Mouse (Mus musculus) forebrain, embryonic 11.5 days (tissue): Measurements from ENCODE around the gene Sh3tc1. TPM values are rescaled to one million over a fixed set of nuclear protein-coding genes. Genes with fewer than 3 reads are reported as not detected.

Experiments used
- ATAC-seq: fragments of 200-750 bp; cut with Nextera tagmentation; replicated peaks from 2 replicates; pipeline ENCODE4 v1.8.0; 2017; ENCODE audit warnings: moderate TSS enrichment; ENCODE audit not compliant: low FRiP score
- DNase-seq: peaks from one replicate; pipeline ENCODE4 v3.0.0-alpha.2; 2017; ENCODE audit warnings: low spot score
- H3K27ac ChIP-seq: fragments of 300-500 bp; sonication (generic); 2 replicates; pipeline ENCODE4 v1.5.1; 2014; ENCODE audit warnings: low read depth, low read length
- H3K27me3 ChIP-seq: fragments of 300-500 bp; sonication (generic); 2 replicates; pipeline ENCODE4 v1.6.1; 2014; ENCODE audit warnings: mild to moderate bottlenecking, low read length, mixed read lengths; ENCODE audit not compliant: control insufficient read depth, insufficient read depth
- H3K36me3 ChIP-seq: fragments of 300-500 bp; sonication (generic); 2 replicates; pipeline ENCODE4 v1.6.1; 2014; ENCODE audit warnings: mild to moderate bottlenecking, low read length, moderate library complexity, mixed read lengths; ENCODE audit not compliant: control insufficient read depth, insufficient read depth
- H3K4me1 ChIP-seq: fragments of 300-500 bp; sonication (generic); replicated peaks from 2 replicates; pipeline ENCODE4 v1.6.1; 2014; ENCODE audit warnings: low read length, mixed read lengths; ENCODE audit not compliant: control insufficient read depth, insufficient read depth
- H3K4me2 ChIP-seq: fragments of 300-500 bp; sonication (generic); 2 replicates; pipeline ENCODE4 v1.6.1; 2014; ENCODE audit warnings: low read depth, mild to moderate bottlenecking, low read length, moderate library complexity, mixed read lengths; ENCODE audit not compliant: severe bottlenecking
- H3K4me3 ChIP-seq: fragments of 300-500 bp; sonication (generic); 2 replicates; pipeline ENCODE4 v1.5.1; 2014; ENCODE audit warnings: low read depth, low read length
- H3K9ac ChIP-seq: fragments of 300-500 bp; sonication (generic); 2 replicates; pipeline ENCODE4 v1.6.1; 2014; ENCODE audit warnings: low read length
- H3K9me3 ChIP-seq: fragments of 300-500 bp; sonication (generic); 2 replicates; pipeline ENCODE4 v1.6.1; 2016; ENCODE audit warnings: low read length, mixed read lengths; ENCODE audit not compliant: control insufficient read depth
- WGBS: fragments of 180-500 bp; shearing (Covaris S2); extraction: QIAGEN DNeasy Blood & Tissue Kit; methylation state at CpG from one replicate; pipeline ENCODE4 v1.1.7; 2014; 5-methylcytosine and 5-hydroxymethylcytosine counted together
- polyA plus RNA-seq: library from polyadenylated mRNA; unstranded; fragments of >200 nt; fragmentation: Nextera tagmentation; extraction: Ambion mirVana; gene quantifications from 2 replicates; pipeline ENCODE4 v1.2.1, GENCODE M21; 2014

Sh3tc1 gene
- polyA plus RNA-seq, 1 experiment from 2014 or later = 3.4 TPM

DNA sequence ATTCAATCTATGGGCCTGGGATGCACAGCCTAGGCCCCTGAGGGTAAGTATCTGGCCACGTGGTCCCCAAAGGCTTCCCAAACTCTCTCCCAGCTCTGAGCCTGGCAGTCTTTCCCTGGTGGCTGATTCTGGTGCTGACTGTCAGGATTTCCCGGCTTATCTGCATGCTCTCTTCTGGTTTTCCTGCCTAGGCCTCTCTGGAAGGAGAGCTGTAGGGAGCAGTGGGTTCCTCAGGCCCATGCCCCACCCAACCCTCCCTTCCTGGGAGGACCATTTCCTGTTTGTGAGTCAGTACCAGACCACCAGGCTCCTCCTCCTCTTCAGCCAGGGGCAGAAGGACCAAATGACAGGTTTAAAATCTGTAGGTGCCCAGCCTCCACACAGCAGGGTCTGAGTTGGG is 17.1 kb downstream of the Sh3tc1 start:
- Histone ChIP-seq H3K36me3 (no peaks in the 10 kb centered on the region), H3K9ac (no peak overlapping the region), H3K4me2 (no peak overlapping the region), H3K4me3 (no peak overlapping the region), H3K27me3 (no peaks in the 10 kb centered on the region), H3K4me1 (no peaks in the 10 kb centered on the region), H3K27ac (no peak overlapping the region), H3K9me3 (no peaks in the 10 kb centered on the region)
- 44% methylated on average over 2 of the region's 2 CpGs for WGBS
- DNase-seq (no peak), ATAC-seq (no peak)

DNA sequence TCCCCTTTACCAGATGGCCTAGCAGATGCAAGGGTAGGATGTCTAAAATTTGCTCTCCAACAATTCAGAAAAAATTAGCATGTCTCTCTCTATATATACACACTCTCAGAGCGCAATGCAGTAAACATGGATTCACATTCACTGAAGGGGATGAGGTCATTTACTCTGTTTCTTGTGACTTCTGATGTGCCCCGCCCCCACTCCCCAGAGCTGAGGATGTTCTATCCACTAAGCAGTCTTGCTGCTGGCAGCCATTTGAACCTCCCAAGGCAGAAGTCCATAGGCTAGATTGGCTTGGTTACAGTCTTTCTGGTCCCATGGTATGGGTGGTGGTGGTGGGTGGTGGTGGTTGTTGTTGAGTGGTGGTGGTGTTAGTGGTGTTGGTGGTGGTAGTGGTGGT is 17.9 kb downstream of the Sh3tc1 start:
- ATAC-seq = no peak
- H3K9ac ChIP-seq = no peak overlapping the region
- no peaks in the 10 kb centered on the region for H3K9me3 ChIP-seq
- no peak overlapping the region for H3K4me2 ChIP-seq
- H3K4me3 ChIP-seq = no peak overlapping the region
- no peak overlapping the region for H3K27ac ChIP-seq
- no peaks in the 10 kb centered on the region for H3K36me3 ChIP-seq
- no peaks in the 10 kb centered on the region for H3K4me1 ChIP-seq
- WGBS = 90% methylated on average over 2 of the region's 2 CpGs
- H3K27me3 ChIP-seq = no peaks in the 10 kb centered on the region
- no peak for DNase-seq

DNA sequence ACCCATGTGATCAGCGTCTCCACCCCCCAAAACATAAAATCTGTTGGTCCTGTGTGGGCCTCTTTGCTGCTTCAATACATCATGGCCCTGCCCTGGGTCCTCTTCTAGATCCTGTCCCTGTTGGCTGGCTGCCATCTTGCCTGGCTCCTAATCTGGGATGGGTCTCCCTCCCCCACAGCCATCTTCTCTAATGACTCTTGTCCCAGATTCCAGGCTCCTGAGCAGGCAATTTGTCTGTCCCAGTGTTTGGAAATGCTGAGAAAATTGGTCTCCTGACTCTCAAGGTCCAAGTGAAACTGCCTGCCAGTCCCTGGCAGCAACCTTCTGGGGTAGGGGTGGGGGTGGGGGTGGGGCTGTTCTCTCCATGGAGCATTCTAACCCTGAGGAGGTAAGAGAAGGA is 19.9 kb downstream of the Sh3tc1 start:
- Histone ChIP-seq H3K9me3 (no peaks in the 10 kb centered on the region), H3K4me3 (no peak overlapping the region), H3K36me3 (no peaks in the 10 kb centered on the region), H3K9ac (no peak overlapping the region), H3K4me1 (no peaks in the 10 kb centered on the region), H3K4me2 (no peak overlapping the region), H3K27me3 (no peaks in the 10 kb centered on the region), H3K27ac (no peak overlapping the region)
- DNase-seq (no peak), ATAC-seq (no peak)
- WGBS = 81% methylated on average over 1 of the region's 1 CpGs

DNA sequence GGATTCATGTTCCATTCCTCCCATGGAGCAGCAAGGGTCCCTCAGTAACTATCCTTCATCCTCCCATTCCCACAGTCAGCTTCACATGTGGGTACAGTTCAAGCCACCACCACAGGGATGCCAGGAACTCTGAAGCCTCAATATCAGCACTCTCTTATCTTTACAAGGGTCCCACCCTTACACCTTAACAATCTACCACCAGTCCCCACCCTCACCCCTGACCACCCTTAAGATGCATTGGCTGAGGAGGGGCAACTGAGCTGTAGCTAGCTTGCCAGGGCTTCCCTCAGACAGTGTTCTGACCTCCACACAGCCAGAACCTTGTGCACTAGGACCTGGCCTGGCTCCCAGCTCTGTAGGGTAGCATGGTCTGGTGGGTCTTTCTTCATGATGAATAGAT is 20.4 kb downstream of the Sh3tc1 start:
- H3K27me3 ChIP-seq = no peaks in the 10 kb centered on the region
- no peaks in the 10 kb centered on the region for H3K4me1 ChIP-seq
- H3K9me3 ChIP-seq = no peaks in the 10 kb centered on the region
- H3K27ac ChIP-seq = no peak overlapping the region
- no peak overlapping the region for H3K4me2 ChIP-seq
- ATAC-seq (no peak), DNase-seq (no peak)
- H3K4me3 ChIP-seq = no peak overlapping the region
- no peak overlapping the region for H3K9ac ChIP-seq
- H3K36me3 ChIP-seq = no peaks in the 10 kb centered on the region

DNA sequence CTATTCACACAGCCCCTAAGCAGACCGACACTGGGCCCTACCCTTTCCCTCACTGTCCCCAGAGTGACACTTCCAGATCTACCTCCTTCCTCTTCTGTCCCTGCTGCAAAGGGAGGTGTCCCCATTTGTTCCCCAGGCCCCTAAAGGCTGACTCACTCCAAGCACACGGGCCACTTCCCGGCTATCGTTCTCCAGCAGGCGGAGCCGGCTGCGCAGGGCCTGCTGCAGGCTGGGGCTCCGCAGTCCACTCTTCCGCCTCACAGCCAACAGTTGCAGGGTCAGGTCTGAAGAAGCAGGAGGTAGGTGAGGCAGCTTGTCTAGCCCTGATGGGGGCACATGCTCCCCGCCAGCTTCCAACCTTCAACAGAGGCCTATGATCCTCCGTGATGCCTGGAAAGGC is 21.0 kb downstream of the Sh3tc1 start:
- Histone ChIP-seq H3K27ac (no peak overlapping the region), H3K9ac (no peak overlapping the region), H3K4me3 (no peak overlapping the region), H3K4me2 (no peak overlapping the region), H3K36me3 (no peaks in the 10 kb centered on the region), H3K9me3 (no peaks in the 10 kb centered on the region), H3K4me1 (no peaks in the 10 kb centered on the region), H3K27me3 (no peaks in the 10 kb centered on the region)
- WGBS = 78% methylated on average over 11 of the region's 11 CpGs
- DNase-seq (no peak), ATAC-seq (no peak)

DNA sequence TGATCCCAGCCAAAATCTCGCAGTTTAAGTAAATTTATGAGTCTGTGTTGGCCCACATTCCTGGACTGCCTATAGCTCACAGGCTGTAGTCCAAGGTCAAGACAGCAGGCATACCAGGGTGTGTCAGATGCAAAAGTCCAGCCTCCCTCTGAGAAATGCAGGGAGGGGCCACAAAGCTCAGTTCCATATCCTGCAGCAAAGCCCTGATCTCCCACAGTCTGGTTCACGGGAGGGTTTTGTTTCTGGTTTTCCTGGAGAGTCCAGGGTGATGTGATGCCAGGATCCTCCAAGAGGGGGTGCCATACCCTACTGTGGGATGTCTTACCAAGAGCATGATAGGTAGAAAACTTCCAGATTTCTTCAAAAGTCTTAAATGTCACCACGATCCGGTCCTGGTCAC is 21.8 kb downstream of the Sh3tc1 start:
- no peaks in the 10 kb centered on the region for H3K36me3 ChIP-seq
- no peaks in the 10 kb centered on the region for H3K27me3 ChIP-seq
- WGBS = 57% methylated on average over 4 of the region's 4 CpGs
- ATAC-seq (no peak), DNase-seq (peak; percentile 63)
- no peak overlapping the region for H3K27ac ChIP-seq
- no peaks in the 10 kb centered on the region for H3K9me3 ChIP-seq
- no peak overlapping the region for H3K9ac ChIP-seq
- no peak overlapping the region for H3K4me3 ChIP-seq
- H3K4me2 ChIP-seq = no peak overlapping the region
- H3K4me1 ChIP-seq = no peaks in the 10 kb centered on the region

DNA sequence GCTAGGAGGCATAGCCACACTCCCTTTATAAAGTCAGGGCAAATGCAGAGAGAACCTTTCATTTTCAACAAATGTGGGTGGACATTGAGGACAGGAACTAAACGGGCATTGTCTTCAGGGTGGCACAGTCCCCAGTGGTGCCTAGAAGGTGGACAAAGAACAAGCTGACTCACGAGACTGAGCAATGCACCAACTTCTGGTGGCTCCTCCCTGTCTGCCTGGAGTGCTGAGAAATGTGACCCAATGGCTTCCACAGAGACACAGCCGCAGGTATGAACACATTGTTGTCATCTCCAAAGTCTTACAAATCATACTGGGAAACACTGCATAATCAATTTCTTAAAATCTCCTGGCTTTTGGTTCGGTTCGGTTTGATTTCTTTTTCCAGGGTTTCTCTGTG is 22.3 kb downstream of the Sh3tc1 start:
- H3K4me2 ChIP-seq = no peak overlapping the region
- no peaks in the 10 kb centered on the region for H3K9me3 ChIP-seq
- WGBS = 80% methylated on average over 5 of the region's 5 CpGs
- no peaks in the 10 kb centered on the region for H3K36me3 ChIP-seq
- DNase-seq (no peak), ATAC-seq (no peak)
- H3K9ac ChIP-seq = no peak overlapping the region
- no peaks in the 10 kb centered on the region for H3K27me3 ChIP-seq
- no peak overlapping the region for H3K27ac ChIP-seq
- no peak overlapping the region for H3K4me3 ChIP-seq
- no peaks in the 10 kb centered on the region for H3K4me1 ChIP-seq

DNA sequence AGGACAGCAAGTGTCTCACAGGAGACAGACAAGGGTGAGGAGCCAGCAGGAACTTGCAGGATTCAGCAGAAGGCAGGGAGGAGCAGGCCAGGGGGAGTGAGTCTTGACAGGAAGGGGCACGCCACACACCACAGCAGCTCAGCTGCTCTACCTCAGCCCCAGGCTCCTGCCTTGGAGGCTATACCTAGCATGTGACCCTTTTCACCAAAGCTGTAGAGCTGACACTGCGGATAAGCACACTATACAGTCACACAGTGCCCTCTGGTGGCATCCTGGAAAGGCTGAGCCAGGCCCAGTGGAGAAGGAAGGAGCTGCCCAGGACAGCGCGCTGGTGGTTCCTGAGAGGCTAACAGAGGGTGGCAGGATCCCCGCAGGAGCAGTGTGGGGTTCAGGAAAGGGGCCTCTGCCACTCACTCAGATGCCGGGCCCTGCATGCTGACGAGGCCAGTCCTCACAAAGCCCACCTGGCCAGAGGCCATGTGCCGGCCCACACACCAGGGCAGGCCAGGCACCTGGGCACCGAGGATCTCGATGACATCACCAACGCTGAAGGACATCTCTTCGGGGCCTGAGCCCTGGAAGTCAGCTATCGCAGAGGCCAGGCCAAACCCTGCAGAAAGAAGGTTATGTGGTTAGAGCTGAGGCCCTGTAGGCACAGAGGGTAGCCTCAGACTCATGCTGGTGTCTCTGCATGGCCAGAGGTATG is 26.0 kb downstream of the Sh3tc1 start:
- Histone ChIP-seq H3K9ac (no peak overlapping the region), H3K27me3 (no peaks in the 10 kb centered on the region), H3K4me2 (no peak overlapping the region), H3K36me3 (no peaks in the 10 kb centered on the region), H3K4me3 (no peak overlapping the region), H3K9me3 (no peaks in the 10 kb centered on the region), H3K27ac (no peak overlapping the region), H3K4me1 (no peaks in the 10 kb centered on the region)
- peak; percentile 85 for DNase-seq
- ATAC-seq = peak; percentile 84
- 54% methylated on average over 13 of the region's 13 CpGs for WGBS

DNA sequence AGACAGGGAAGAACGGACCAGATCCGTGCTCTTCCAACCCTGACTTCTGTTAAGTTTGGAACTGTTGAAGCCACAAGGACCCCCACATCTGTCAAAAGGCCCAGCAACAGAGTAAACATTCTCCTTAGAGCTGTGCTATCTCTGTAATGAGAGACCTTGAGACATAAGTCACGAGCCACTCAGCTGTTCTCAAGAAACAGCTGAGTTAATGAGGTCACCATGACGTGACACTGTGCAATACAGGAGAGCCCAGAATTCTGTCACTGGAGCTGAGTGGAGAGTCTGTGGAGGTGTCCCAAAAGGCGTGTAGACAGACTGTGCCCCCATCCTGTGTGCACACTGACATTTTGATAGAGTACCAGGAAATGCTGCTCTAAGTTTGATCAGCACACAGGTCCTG is 27.3 kb downstream of the Sh3tc1 start:
- no peak for DNase-seq
- ATAC-seq = no peak
- no peaks in the 10 kb centered on the region for H3K9me3 ChIP-seq
- no peak overlapping the region for H3K4me2 ChIP-seq
- no peak overlapping the region for H3K4me3 ChIP-seq
- WGBS = 79% methylated on average over 5 of the region's 5 CpGs
- H3K27me3 ChIP-seq = no peaks in the 10 kb centered on the region
- no peaks in the 10 kb centered on the region for H3K4me1 ChIP-seq
- H3K36me3 ChIP-seq = no peaks in the 10 kb centered on the region
- H3K27ac ChIP-seq = no peak overlapping the region
- H3K9ac ChIP-seq = no peak overlapping the region
